Mouse (Mus musculus): ENCODE measurements around the gene Hdhd5. TPM values are rescaled to one million over a fixed set of nuclear protein-coding genes. Genes with fewer than 3 reads are reported as not detected.

Gene Hdhd5
- polyA plus RNA-seq, 1 experiment from 2014 or later: 15.6 TPM

DNA sequence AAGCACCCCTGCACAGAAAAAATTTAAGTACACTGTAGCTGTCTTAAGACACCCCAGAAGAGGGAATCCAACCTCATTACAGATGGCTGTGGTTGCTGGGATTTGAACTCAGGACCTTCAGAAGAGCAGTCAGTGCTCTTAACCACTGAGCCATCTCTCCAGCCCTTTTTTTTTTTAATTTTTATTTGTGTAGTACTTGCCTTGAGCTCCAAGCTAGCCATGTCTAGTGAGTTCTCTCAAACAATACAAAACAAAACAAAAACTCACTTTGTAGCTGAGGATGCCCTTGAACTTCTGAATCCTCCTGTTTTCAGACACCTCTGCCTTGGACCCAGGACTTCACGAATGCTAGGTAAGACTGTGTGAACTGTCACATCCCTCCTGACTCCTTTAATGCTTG, 37.1 kb upstream of the Hdhd5 start:
- DNase-seq (no peak), ATAC-seq (ENCODE audit: insufficient read depth) (no peak)
- Histone ChIP-seq H3K9me3 (ENCODE audit: low read depth, low read length) (no peaks in the 10 kb centered on the region), H3K36me3 (ENCODE audit: insufficient read depth) (no peaks in the 10 kb centered on the region), H3K4me2 (no peak overlapping the region), H3K4me1 (ENCODE audit: insufficient read depth) (0 out of 2 replicates have a peak, but pooled peaks cover 3% of the 10 kb centered on the region), H3K27me3 (ENCODE audit: insufficient read depth, low read length) (no peaks in the 10 kb centered on the region), H3K9ac (no peak overlapping the region), H3K4me3 (ENCODE audit: low read depth, low read length) (no peak overlapping the region), H3K27ac (ENCODE audit: low read depth) (no peak overlapping the region)
- no peak for TF ChIP-seq CTCF (IDR thresholded peaks at IDR 0.05; ENCODE audit: low read depth)
- WGBS: 67% methylated on average over 1 of the region's 1 CpGs

- no peaks in the 10 kb centered on the region for H3K36me3 ChIP-seq (ENCODE audit: insufficient read depth)
- no peak overlapping the region for H3K4me3 ChIP-seq (ENCODE audit: low read depth, low read length)
- ATAC-seq (ENCODE audit: insufficient read depth) (no peak), DNase-seq (peak; percentile 21)
- 57% methylated on average over 18 of the region's 18 CpGs for WGBS
- no peak overlapping the region for H3K27ac ChIP-seq (ENCODE audit: low read depth)
- no peak overlapping the region for H3K4me2 ChIP-seq
- no peak for TF ChIP-seq CTCF (IDR thresholded peaks at IDR 0.05; ENCODE audit: low read depth)
- no peak overlapping the region for H3K9ac ChIP-seq
- no peaks in the 10 kb centered on the region for H3K9me3 ChIP-seq (ENCODE audit: low read depth, low read length)
- 0 out of 2 replicates have a peak, but pooled peaks cover 3% of the 10 kb centered on the region for H3K4me1 ChIP-seq (ENCODE audit: insufficient read depth)
- H3K27me3 ChIP-seq (ENCODE audit: insufficient read depth, low read length): no peaks in the 10 kb centered on the region
Measured at GRCm38 (mm10) chr6:120566911-120567909, 36.1 kb upstream of the Hdhd5 start.

GRCm38 (mm10) chr6:120556641-120557040, 25.5 kb upstream of the Hdhd5 start:
- no peak overlapping the region for H3K9ac ChIP-seq
- 87% methylated on average over 8 of the region's 8 CpGs for WGBS
- no peaks in the 10 kb centered on the region for H3K27me3 ChIP-seq (ENCODE audit: insufficient read depth, low read length)
- no peaks in the 10 kb centered on the region for H3K9me3 ChIP-seq (ENCODE audit: low read depth, low read length)
- H3K36me3 ChIP-seq (ENCODE audit: insufficient read depth): no peaks in the 10 kb centered on the region
- no peak overlapping the region for H3K4me3 ChIP-seq (ENCODE audit: low read depth, low read length)
- no peak for ATAC-seq (ENCODE audit: insufficient read depth)
- DNase-seq: no peak
- no peak overlapping the region for H3K4me2 ChIP-seq
- no peaks in the 10 kb centered on the region for H3K4me1 ChIP-seq (ENCODE audit: insufficient read depth)
- TF ChIP-seq CTCF (IDR thresholded peaks at IDR 0.05; ENCODE audit: low read depth): no peak
- H3K27ac ChIP-seq (ENCODE audit: low read depth): no peak overlapping the region

GRCm38 (mm10) chr6:120555983-120556567, 25.0 kb upstream of the Hdhd5 start:
- Histone ChIP-seq H3K9ac (no peak overlapping the region), H3K4me3 (ENCODE audit: low read depth, low read length) (no peak overlapping the region), H3K27ac (ENCODE audit: low read depth) (no peak overlapping the region), H3K4me2 (no peak overlapping the region), H3K27me3 (ENCODE audit: insufficient read depth, low read length) (no peaks in the 10 kb centered on the region), H3K36me3 (ENCODE audit: insufficient read depth) (no peaks in the 10 kb centered on the region), H3K4me1 (ENCODE audit: insufficient read depth) (no peaks in the 10 kb centered on the region), H3K9me3 (ENCODE audit: low read depth, low read length) (no peaks in the 10 kb centered on the region)
- DNase-seq (no peak), ATAC-seq (ENCODE audit: insufficient read depth) (no peak)
- TF ChIP-seq CTCF (IDR thresholded peaks at IDR 0.05; ENCODE audit: low read depth): no peak
- 66% methylated on average over 6 of the region's 6 CpGs for WGBS

GRCm38 (mm10) chr6:120555152-120555551, 24.0 kb upstream of the Hdhd5 start:
- ATAC-seq (ENCODE audit: insufficient read depth): no peak
- 52% methylated on average over 1 of the region's 1 CpGs for WGBS

DNA sequence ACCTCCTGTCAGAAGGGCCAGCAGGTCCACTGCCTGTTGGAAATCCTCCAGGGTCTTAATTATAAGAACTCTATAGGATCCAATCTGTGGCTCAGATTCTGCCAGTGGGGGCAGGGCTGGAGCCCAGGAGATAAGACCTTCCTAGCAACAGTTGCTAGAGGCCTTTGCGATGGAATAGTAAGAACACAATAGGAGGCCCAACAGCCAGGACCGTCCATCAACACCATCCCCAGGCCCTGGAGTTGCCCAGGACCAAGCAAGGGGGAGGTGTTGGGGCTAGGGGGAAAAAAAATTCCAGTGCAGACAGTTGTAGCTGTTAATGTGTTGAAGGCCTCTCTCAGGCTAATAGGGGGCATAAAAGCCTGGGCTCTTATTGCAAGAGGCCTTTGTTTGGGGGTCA, 19.1 kb upstream of the Hdhd5 start:
- Histone ChIP-seq H3K4me3 (ENCODE audit: low read depth, low read length) (no peak overlapping the region), H3K9ac (no peak overlapping the region), H3K36me3 (ENCODE audit: insufficient read depth) (no peaks in the 10 kb centered on the region), H3K4me1 (ENCODE audit: insufficient read depth) (no peaks in the 10 kb centered on the region), H3K4me2 (no peak overlapping the region), H3K9me3 (ENCODE audit: low read depth, low read length) (no peaks in the 10 kb centered on the region), H3K27ac (ENCODE audit: low read depth) (no peak overlapping the region), H3K27me3 (ENCODE audit: insufficient read depth, low read length) (no peaks in the 10 kb centered on the region)
- WGBS: 16% methylated on average over 2 of the region's 2 CpGs
- TF ChIP-seq CTCF (IDR thresholded peaks at IDR 0.05; ENCODE audit: low read depth): no peak
- no peak for ATAC-seq (ENCODE audit: insufficient read depth)
- DNase-seq: no peak

More at GRCm38 (mm10) chr6:120555152-120555551, 24.0 kb upstream of the Hdhd5 start:
- no peaks in the 10 kb centered on the region for H3K27me3 ChIP-seq (ENCODE audit: insufficient read depth, low read length)
- no peak for DNase-seq
- no peak for TF ChIP-seq CTCF (IDR thresholded peaks at IDR 0.05; ENCODE audit: low read depth)
- H3K9ac ChIP-seq: no peak overlapping the region
- H3K36me3 ChIP-seq (ENCODE audit: insufficient read depth): no peaks in the 10 kb centered on the region
- H3K4me1 ChIP-seq (ENCODE audit: insufficient read depth): no peaks in the 10 kb centered on the region
- no peak overlapping the region for H3K4me3 ChIP-seq (ENCODE audit: low read depth, low read length)
- H3K4me2 ChIP-seq: no peak overlapping the region
- H3K27ac ChIP-seq (ENCODE audit: low read depth): no peak overlapping the region
- H3K9me3 ChIP-seq (ENCODE audit: low read depth, low read length): no peaks in the 10 kb centered on the region

GRCm38 (mm10) chr6:120548581-120548980, 17.5 kb upstream of the Hdhd5 start:
- H3K9ac ChIP-seq: no peak overlapping the region
- DNase-seq (no peak), ATAC-seq (ENCODE audit: insufficient read depth) (no peak)
- H3K27me3 ChIP-seq (ENCODE audit: insufficient read depth, low read length): no peaks in the 10 kb centered on the region
- H3K4me2 ChIP-seq: no peak overlapping the region
- no peaks in the 10 kb centered on the region for H3K36me3 ChIP-seq (ENCODE audit: insufficient read depth)
- H3K9me3 ChIP-seq (ENCODE audit: low read depth, low read length): no peaks in the 10 kb centered on the region
- H3K27ac ChIP-seq (ENCODE audit: low read depth): no peak overlapping the region
- no peak for TF ChIP-seq CTCF (IDR thresholded peaks at IDR 0.05; ENCODE audit: low read depth)
- H3K4me1 ChIP-seq (ENCODE audit: insufficient read depth): no peaks in the 10 kb centered on the region
- H3K4me3 ChIP-seq (ENCODE audit: low read depth, low read length): no peak overlapping the region
- 91% methylated on average over 3 of the region's 3 CpGs for WGBS

All from lung, embryonic 14.5 days (tissue).